Mouse (Mus musculus): ENCODE measurements around the gene Ldlrad2. TPM values are rescaled to one million over a fixed set of nuclear protein-coding genes. Genes with fewer than 3 reads are reported as not detected.

Ldlrad2 gene
- not detected in 2 replicates for polyA plus RNA-seq (2012; ENCODE audit: low replicate concordance)

GRCm38 (mm10) chr4:137574469-137574868 lies at the start of gene Ldlrad2:
Gene Ldlrad2, minus strand, starts transcription at chr4:137574569.

GRCm38 (mm10) chr4:137593601-137594495 lies 19.5 kb upstream of the Ldlrad2 start, which contains the start of gene Usp48:
Gene Usp48, plus strand, starts transcription at chr4:137593755.

Other genes starting within 250 kb of the Ldlrad2 start
- gene Cdc42, start 216.8 kb downstream of the Ldlrad2 start, polyA plus RNA-seq (2012; ENCODE audit: low replicate concordance) = 16.9 and 39.8 TPM in 2 replicates
- not detected in 2 replicates for gene Cela3a, start 164.8 kb downstream of the Ldlrad2 start, polyA plus RNA-seq (2012; ENCODE audit: low replicate concordance)
- gene Cela3b, start 144.0 kb downstream of the Ldlrad2 start, polyA plus RNA-seq (2012; ENCODE audit: low replicate concordance) = 1.5 TPM in 1 of 2 replicates, not detected in the other
- not detected in 2 replicates for gene 1700013G24Rik, start 121.3 kb downstream of the Ldlrad2 start, polyA plus RNA-seq (2012; ENCODE audit: low replicate concordance)
- gene Hspg2, start 105.8 kb downstream of the Ldlrad2 start, polyA plus RNA-seq (2012; ENCODE audit: low replicate concordance) = 0.90 and 2.9 TPM in 2 replicates
- gene Usp48, start 19.2 kb upstream of the Ldlrad2 start, polyA plus RNA-seq (2012; ENCODE audit: low replicate concordance) = 45.9 and 95.8 TPM in 2 replicates
- gene Rap1gap, start 90.2 kb upstream of the Ldlrad2 start, polyA plus RNA-seq (2012; ENCODE audit: low replicate concordance) = 44.5 and 125 TPM in 2 replicates
- 11.0 and 21.4 TPM in 2 replicates for gene Alpl, start 221.8 kb upstream of the Ldlrad2 start, polyA plus RNA-seq (2012; ENCODE audit: low replicate concordance)